Comparison of ENCODE assay signal across 19 mouse cellular contexts in genomic region chr6:142738637-142739036, GRCm38 (mm10). TPM values are rescaled to one million over a fixed set of nuclear protein-coding genes. Genes with fewer than 3 reads are reported as not detected.
"Had no signal": no experiment of that assay in that cellular context is flagged by ENCODE, and none has a peak within 500 bp of the region (broad histone marks: within the 10 kb centered on the region; RNA-seq: fewer than 3 reads in every experiment).

No protein-coding gene starts in this region.

- H3K4me1 ChIP-seq: midbrain, embryonic 10.5 days; midbrain, embryonic 12.5 days; neural tube, embryonic 13.5 days; neural tube, embryonic 15.5 days had no signal

- H3K9me3 ChIP-seq: midbrain, embryonic 10.5 days; midbrain, embryonic 12.5 days; neural tube, embryonic 13.5 days; neural tube, embryonic 15.5 days had no signal

- H3K27me3 ChIP-seq: midbrain, embryonic 12.5 days; neural tube, embryonic 13.5 days; neural tube, embryonic 15.5 days had no signal

- H3K36me3 ChIP-seq: midbrain, embryonic 10.5 days; midbrain, embryonic 12.5 days; neural tube, embryonic 13.5 days; neural tube, embryonic 15.5 days had no signal

- ATAC-seq: midbrain, embryonic 16.5 days had no signal

- DNase-seq: lung, embryonic 14.5 days; lung, postnatal 10 days; lung, postnatal 4 days; midbrain, embryonic 14.5 days; retina, postnatal 1 day; right cerebral cortex, adult 18-20 months; right cerebral cortex, postnatal 25 days; right cerebral cortex, postnatal 4 days; spleen, adult 18-20 months; thymus, adult 18-20 months; thymus, postnatal 14 days; thymus, postnatal 36 days had no signal

- H3K4me3 ChIP-seq: midbrain, embryonic 10.5 days; midbrain, embryonic 12.5 days; myocyte; neural tube, embryonic 13.5 days; neural tube, embryonic 15.5 days had no signal

- H3K27ac ChIP-seq: midbrain, embryonic 10.5 days; midbrain, embryonic 12.5 days; neural tube, embryonic 13.5 days; neural tube, embryonic 15.5 days had no signal

- H3K4me2 ChIP-seq: lung, embryonic 14.5 days; midbrain, embryonic 12.5 days; neural tube, embryonic 13.5 days; neural tube, embryonic 15.5 days had no signal

- H3K9ac ChIP-seq: lung, embryonic 14.5 days; midbrain, embryonic 12.5 days; neural tube, embryonic 13.5 days; neural tube, embryonic 15.5 days had no signal

RNA-seq across cellular contexts. Expression of gene Abcc9, which starts 36.5 kb away (rescaled TPM):
- total RNA-seq: megakaryocyte-erythroid progenitor cell, adult 5-6 weeks had no signal
